Mouse (Mus musculus) left cerebral cortex, adult 9 months (tissue): ENCODE measurements around the gene Pabpn1l.
"Not testable (repeated sequence)": the region's sequence is repeated elsewhere in the genome, so short reads cannot be mapped to it uniquely, and the experiment has no call there.

ENCODE experiments used
- DNase-seq, 2 experiments: peaks; one replicate each; pipeline ENCODE4 v3.0.0; 2022; ENCODE audit warnings: low spot score in 2 of 2

The Pabpn1l gene

GRCm38 (mm10) chr8:122648192-122648970 lies 25.8 kb upstream of the Pabpn1l start:
- no peak for DNase-seq

- no peak for DNase-seq
Measured at GRCm38 (mm10) chr8:122646337-122646736, 23.8 kb upstream of the Pabpn1l start.

- DNase-seq: no peak
Measured at GRCm38 (mm10) chr8:122644175-122644954, 21.8 kb upstream of the Pabpn1l start.

- DNase-seq: peak; percentile 50 to 70
Measured at GRCm38 (mm10) chr8:122642071-122642470, 19.5 kb upstream of the Pabpn1l start.

- DNase-seq: peak; percentile 54 to 83
Measured at GRCm38 (mm10) chr8:122641406-122641805, 18.9 kb upstream of the Pabpn1l start.

GRCm38 (mm10) chr8:122640825-122641224 lies 18.3 kb upstream of the Pabpn1l start:
- no peak for DNase-seq

- peak in 1 of 2 experiments; percentile 40 for DNase-seq
Measured at GRCm38 (mm10) chr8:122639521-122640248, 17.1 kb upstream of the Pabpn1l start.

GRCm38 (mm10) chr8:122638601-122639000 lies 16.1 kb upstream of the Pabpn1l start:
- DNase-seq: no peak

- no peak for DNase-seq
Measured at GRCm38 (mm10) chr8:122637230-122637629, 14.7 kb upstream of the Pabpn1l start.

GRCm38 (mm10) chr8:122636803-122637175 lies 14.2 kb upstream of the Pabpn1l start:
- DNase-seq: peak in 1 of 2 experiments; percentile 46

- DNase-seq: no peak
Measured at GRCm38 (mm10) chr8:122635878-122636802, 13.6 kb upstream of the Pabpn1l start.

GRCm38 (mm10) chr8:122633205-122633604 lies 10.7 kb upstream of the Pabpn1l start:
- DNase-seq: no peak

GRCm38 (mm10) chr8:122632134-122632533 lies 9.6 kb upstream of the Pabpn1l start:
- not testable (repeated sequence) for DNase-seq

GRCm38 (mm10) chr8:122630696-122631095 lies 8.2 kb upstream of the Pabpn1l start:
- DNase-seq: no peak

- no peak for DNase-seq
Measured at GRCm38 (mm10) chr8:122629388-122629787, 6.8 kb upstream of the Pabpn1l start.

- no peak for DNase-seq
Measured at GRCm38 (mm10) chr8:122626896-122627295, 4.4 kb upstream of the Pabpn1l start.

GRCm38 (mm10) chr8:122625811-122626210 lies 3.3 kb upstream of the Pabpn1l start:
- DNase-seq: no peak

- DNase-seq: no peak
Measured at GRCm38 (mm10) chr8:122624653-122625052, 2.1 kb upstream of the Pabpn1l start.

GRCm38 (mm10) chr8:122623844-122624642 lies 1.5 kb upstream of the Pabpn1l start:
- no peak for DNase-seq

- no peak for DNase-seq
Measured at GRCm38 (mm10) chr8:122620446-122620845, 2.1 kb downstream of the Pabpn1l start.
